Mouse (Mus musculus) olfactory bulb, adult 2 months (tissue): ENCODE results near the gene Gm10300.

Experiments
- CTCF ChIP-seq: fragments of 200-500 bp; IDR thresholded peaks from 2 replicates; pipeline ENCODE4 v1.5.1; 2012; ENCODE audit warnings: low read depth, mild to moderate bottlenecking, low read length, moderate library complexity; ENCODE audit not compliant: insufficient read depth
- POLR2A ChIP-seq: fragments of 200-500 bp; IDR thresholded peaks from 2 replicates; pipeline ENCODE4 v1.6.1; 2012; ENCODE audit warnings: mild to moderate bottlenecking, low read depth, low read length, moderate library complexity; ENCODE audit not compliant: insufficient read depth

DNA sequence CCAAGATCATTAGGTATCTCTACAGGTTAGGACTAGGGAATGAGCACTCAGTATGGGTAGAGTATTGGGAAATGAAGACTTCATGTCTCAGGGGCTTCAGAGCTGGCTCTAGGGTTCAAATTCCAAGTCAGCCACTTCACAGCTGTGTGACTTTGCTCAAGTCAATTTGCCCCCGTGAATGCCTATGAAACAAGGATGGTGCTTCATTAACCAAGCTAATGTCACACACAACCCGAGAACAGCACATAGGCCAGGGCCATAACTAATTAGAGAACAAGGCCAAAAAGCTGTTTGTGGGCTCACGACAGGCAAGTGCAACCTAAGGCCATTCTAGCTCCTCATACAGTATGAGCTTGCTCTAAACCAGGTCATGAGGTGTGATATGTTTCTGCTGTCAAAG, 2.3 kb upstream of the Gm10300 start:
- TF ChIP-seq CTCF (no peak), POLR2A (no peak)
